Mouse (Mus musculus) thymus, adult 2 months (tissue): ENCODE measurements around the gene Capn15. TPM values are rescaled to one million over a fixed set of nuclear protein-coding genes. Genes with fewer than 3 reads are reported as not detected.

Experiments
- DNase-seq: peaks from one replicate; pipeline ENCODE4 v3.0.0; 2021
- H3K27ac ChIP-seq: fragments of 200-500 bp; 2 replicates; pipeline ENCODE4 v1.5.1; 2012; ENCODE audit warnings: low read length, control low read depth; ENCODE audit not compliant: control insufficient read depth, insufficient read depth
- H3K27me3 ChIP-seq: fragments of 200-500 bp; 2 replicates; pipeline ENCODE4 v1.6.1; 2012; ENCODE audit warnings: mild to moderate bottlenecking, low read length, moderate library complexity, mixed read lengths; ENCODE audit not compliant: control insufficient read depth, insufficient read depth
- H3K36me3 ChIP-seq: fragments of 200-500 bp; 2 replicates; pipeline ENCODE4 v1.6.1; 2012; ENCODE audit warnings: mild to moderate bottlenecking, low read length, moderate library complexity; ENCODE audit not compliant: control insufficient read depth, insufficient read depth
- H3K4me1 ChIP-seq: fragments of 200-500 bp; replicated peaks from 2 replicates; pipeline ENCODE4 v1.6.1; 2012; ENCODE audit warnings: low read length; ENCODE audit not compliant: control insufficient read depth, insufficient read depth
- H3K4me3 ChIP-seq: fragments of 200-500 bp; 2 replicates; pipeline ENCODE4 v1.5.1; 2012; ENCODE audit warnings: mild to moderate bottlenecking, low read length, control low read depth, moderate library complexity; ENCODE audit not compliant: control insufficient read depth, insufficient read depth
- CTCF ChIP-seq: fragments of 200-500 bp; IDR thresholded peaks from 2 replicates; pipeline ENCODE4 v1.5.1; 2012; ENCODE audit warnings: mild to moderate bottlenecking, control low read depth, low read length, moderate library complexity, borderline replicate concordance; ENCODE audit not compliant: control insufficient read depth, poor library complexity, insufficient read depth; ENCODE audit errors: extremely low read depth
- POLR2A ChIP-seq: fragments of 200-500 bp; IDR thresholded peaks from 2 replicates; pipeline ENCODE4 v1.6.1; 2012; ENCODE audit warnings: mild to moderate bottlenecking, low read length, control low read depth, moderate library complexity; ENCODE audit not compliant: control insufficient read depth, poor library complexity, insufficient read depth; ENCODE audit errors: extremely low read depth
- WGBS: fragments of 180-500 bp; shearing (Covaris S2); methylation state at CpG from one replicate; pipeline ENCODE4 v1.1.7; 2018; 5-methylcytosine and 5-hydroxymethylcytosine counted together
- polyA plus RNA-seq: library from polyadenylated mRNA; depleted of rRNA; stranded (reverse); fragments of >200 nt; gene quantifications from 2 replicates; pipeline ENCODE4 v1.2.3, GENCODE M21; 2012

The Capn15 gene
- polyA plus RNA-seq, 1 experiment, result 80.7 TPM

DNA sequence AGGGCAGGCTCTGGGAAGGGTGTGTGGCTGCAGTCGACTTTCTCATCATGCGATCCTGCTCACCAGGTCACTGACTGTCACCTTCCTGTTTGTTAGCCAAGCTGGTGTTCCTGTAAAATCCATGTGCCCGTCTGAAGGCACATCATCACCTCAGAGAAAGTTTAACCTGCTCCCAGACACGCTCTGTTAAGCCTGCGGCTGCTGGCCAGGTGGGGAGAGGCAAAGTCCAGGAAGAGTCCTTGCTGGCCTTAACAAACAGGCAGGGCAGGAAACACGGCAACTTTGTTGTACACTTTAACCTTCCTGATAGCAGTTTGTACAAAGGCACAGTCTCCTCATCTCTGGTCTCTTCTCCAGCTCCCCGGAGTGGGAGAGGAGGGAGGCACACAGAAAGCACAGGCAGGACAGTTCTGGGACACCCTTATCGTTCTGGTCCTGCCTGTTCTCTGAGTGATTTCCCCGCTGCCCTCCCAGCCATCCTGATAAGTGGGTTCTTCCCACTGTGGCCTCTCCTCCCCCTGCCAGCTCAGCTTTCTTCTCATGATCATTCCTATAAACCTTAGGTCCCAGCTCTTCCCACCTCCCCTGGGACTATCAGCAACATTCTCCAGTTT, 36.2 kb upstream of the Capn15 start:
- no peak for DNase-seq
- WGBS, result 89% methylated on average over 9 of the region's 9 CpGs
- TF ChIP-seq POLR2A, result no peak
- no peak for TF ChIP-seq CTCF
- no peak overlapping the region for H3K27ac ChIP-seq
- H3K4me1 ChIP-seq, result peaks cover 9% of the 10 kb centered on the region
- no peaks in the 10 kb centered on the region for H3K36me3 ChIP-seq
- H3K4me3 ChIP-seq, result no peak overlapping the region
- no peaks in the 10 kb centered on the region for H3K27me3 ChIP-seq

DNA sequence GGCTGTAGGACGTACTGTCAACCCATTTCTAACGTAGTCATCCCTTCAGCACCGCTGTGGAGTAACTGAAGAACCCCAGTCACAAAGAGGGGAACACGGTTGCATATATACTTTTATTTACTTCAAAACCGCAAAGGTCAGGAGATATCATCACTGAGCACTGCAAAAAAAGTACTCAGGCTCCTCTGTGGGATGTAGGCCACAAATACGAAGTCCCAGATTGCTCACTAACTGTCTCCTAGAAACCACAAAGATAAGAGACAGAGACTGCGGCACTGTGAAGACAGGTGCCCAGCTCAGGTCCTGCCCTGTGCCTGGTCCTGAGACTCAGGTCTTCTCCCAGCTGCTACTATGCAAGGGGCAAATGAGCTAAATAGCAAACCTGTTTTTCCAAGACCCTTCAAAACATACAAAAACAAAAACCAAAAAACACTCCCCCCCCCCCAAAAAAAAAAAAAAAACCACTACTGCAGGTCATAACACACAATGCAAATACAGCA, 35.3 kb upstream of the Capn15 start:
- TF ChIP-seq CTCF (no peak), POLR2A (no peak)
- Histone ChIP-seq H3K4me1 (peaks cover 9% of the 10 kb centered on the region), H3K4me3 (no peak overlapping the region), H3K27me3 (no peaks in the 10 kb centered on the region), H3K27ac (no peak overlapping the region), H3K36me3 (no peaks in the 10 kb centered on the region)
- 6% methylated on average over 7 of the region's 7 CpGs for WGBS
- no peak for DNase-seq

DNA sequence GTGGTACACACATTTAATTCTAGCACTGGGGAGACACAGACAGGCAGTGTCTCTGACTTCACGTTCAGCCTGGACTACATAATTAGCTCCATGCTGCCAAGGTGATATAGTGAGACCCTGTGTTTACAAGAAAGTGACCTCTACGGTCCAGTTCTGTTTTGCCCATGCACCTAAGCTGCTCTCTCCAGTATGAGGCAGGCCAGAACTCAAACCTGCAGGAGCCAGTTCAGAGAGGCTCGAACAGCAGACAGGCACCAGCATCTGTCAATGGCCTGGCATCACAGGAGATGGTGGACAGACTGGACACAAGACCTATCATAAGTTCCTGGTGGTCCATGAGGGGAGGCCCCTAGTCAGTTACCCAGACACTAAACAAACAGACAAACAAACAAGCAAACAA, 32.8 kb upstream of the Capn15 start:
- Histone ChIP-seq H3K36me3 (no peaks in the 10 kb centered on the region), H3K27me3 (no peaks in the 10 kb centered on the region), H3K4me3 (no peak overlapping the region), H3K4me1 (peaks cover 9% of the 10 kb centered on the region), H3K27ac (no peak overlapping the region)
- WGBS, result 95% methylated on average over 3 of the region's 3 CpGs
- no peak for TF ChIP-seq CTCF
- no peak for TF ChIP-seq POLR2A
- no peak for DNase-seq

DNA sequence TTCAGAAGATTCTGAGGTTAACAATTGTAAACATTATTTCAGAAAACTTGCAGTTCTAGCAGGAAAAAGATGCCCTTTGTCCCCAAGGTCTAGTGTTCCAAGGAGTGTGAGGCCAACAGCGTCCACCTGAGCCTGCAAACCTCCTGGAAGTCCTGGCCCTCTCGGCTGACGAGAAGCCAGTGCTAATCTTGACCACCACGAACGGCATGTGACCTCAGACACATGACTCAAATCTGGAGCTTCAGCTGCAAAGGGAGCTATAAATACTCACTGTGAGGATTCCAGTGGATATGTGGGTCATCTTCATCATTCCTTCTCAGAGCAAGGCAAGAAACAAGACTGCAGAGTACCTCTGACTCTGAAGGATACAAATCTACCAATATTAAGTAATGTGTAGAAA, 32.4 kb upstream of the Capn15 start:
- H3K27ac ChIP-seq, result no peak overlapping the region
- no peak overlapping the region for H3K4me3 ChIP-seq
- peaks cover 9% of the 10 kb centered on the region for H3K4me1 ChIP-seq
- H3K27me3 ChIP-seq, result no peaks in the 10 kb centered on the region
- H3K36me3 ChIP-seq, result no peaks in the 10 kb centered on the region
- no peak for DNase-seq
- WGBS, result 96% methylated on average over 5 of the region's 5 CpGs
- no peak for TF ChIP-seq POLR2A
- TF ChIP-seq CTCF, result no peak

DNA sequence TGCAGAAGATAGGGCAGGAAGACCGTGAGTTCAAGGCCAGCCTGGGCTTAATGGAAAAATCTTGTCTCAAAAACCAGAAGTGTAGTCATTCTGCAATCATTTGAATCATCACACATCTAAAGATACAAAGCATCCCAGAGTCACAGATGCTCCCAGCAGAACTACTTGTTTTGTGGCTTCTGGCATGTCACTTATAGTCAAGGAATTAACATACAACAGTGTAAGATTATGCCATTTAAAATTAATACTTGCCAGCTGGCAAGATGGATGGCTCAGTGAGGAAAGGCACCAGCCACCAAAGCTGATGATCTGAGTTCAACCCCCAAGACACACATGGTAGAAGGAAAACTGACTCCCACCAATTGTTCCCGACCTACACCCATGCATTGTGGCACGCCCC, 31.4 kb upstream of the Capn15 start:
- Histone ChIP-seq H3K36me3 (no peaks in the 10 kb centered on the region), H3K27me3 (no peaks in the 10 kb centered on the region), H3K4me1 (peaks cover 10% of the 10 kb centered on the region), H3K4me3 (no peak overlapping the region), H3K27ac (no peak overlapping the region)
- WGBS, result 92% methylated on average over 3 of the region's 3 CpGs
- TF ChIP-seq CTCF (no peak), POLR2A (no peak)
- DNase-seq, result no peak

DNA sequence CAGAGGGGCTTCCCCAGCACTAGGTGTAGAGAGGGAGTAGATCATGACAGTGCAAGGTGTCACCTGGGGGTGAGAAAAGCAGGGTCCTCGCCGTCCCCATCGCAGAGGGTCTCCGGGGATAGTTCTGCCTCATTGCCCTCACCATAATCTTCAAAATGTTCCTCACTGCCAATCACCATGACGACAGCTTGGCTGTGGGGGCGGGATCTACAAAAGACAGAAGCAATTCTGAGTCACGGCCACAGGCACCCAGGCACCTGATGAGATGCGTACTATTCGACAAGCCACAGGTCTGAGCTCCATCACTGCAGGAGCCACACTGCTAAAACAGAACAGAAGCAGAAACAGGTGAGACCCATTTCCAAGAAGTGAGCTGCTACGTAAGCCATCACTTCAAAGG, 28.1 kb upstream of the Capn15 start:
- DNase-seq, result no peak
- Histone ChIP-seq H3K36me3 (no peaks in the 10 kb centered on the region), H3K27me3 (no peaks in the 10 kb centered on the region), H3K27ac (no peak overlapping the region), H3K4me1 (0 out of 2 replicates have a peak, but pooled peaks cover 4% of the 10 kb centered on the region), H3K4me3 (no peak overlapping the region)
- WGBS, result 90% methylated on average over 10 of the region's 10 CpGs
- TF ChIP-seq CTCF (no peak), POLR2A (no peak)
